Mouse (Mus musculus): ENCODE measurements around the gene Btrc. TPM values are rescaled to one million over a fixed set of nuclear protein-coding genes. Genes with fewer than 3 reads are reported as not detected.

The Btrc gene
- polyA plus RNA-seq, 2 experiments = 27.6 to 40.3 TPM

DNA sequence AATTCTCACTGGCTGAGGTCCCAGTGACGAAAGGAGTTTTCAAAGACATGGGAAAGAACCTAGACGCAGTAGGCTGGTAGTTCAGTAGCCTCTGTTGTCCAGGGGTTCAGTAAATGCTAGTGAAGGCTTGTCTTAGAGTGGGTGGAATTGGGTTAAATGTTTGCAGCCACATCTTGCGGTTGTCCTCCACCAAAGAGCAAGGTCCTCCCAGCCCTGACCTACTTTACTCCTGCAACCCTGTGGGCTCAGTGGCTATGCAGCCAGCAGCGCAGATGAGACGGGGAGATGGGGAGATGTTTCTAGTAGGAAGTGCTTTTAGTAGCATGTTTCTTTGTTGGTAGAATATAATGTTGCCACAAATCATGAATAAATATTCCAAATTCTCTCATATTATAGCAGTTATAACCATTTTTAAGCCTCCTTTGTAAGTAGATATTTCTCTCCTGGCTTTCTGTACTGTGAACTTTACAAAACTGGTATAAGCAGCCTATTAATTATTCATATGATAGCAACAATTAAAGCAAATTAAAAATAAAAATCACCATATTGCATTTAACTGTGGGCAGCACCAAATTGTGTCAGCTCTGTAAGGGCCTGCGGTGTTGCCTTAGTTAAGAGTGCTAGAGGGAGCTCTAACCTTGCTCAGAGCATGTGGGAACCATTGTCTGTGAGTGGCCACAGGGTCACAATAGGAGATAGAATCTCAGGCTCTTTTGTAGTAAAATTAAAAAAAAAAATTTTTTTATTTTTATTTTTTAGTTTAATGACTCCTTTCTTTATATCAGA, 122.9 kb downstream of the Btrc start:
- Histone ChIP-seq H3K4me3 (ENCODE audit: insufficient read depth in 1 of 2, low read depth in 2 of 2, low read length in 2 of 2) (no peak overlapping the region), H3K36me3 (replicated peaks; ENCODE audit: control insufficient read depth, insufficient read depth, low read depth) (peaks cover 2% of the 10 kb centered on the region), H3K4me2 (ENCODE audit: low read depth) (no peak overlapping the region), H3K9ac (replicated peaks) (no peak overlapping the region), H3K27me3 (ENCODE audit: control insufficient read depth, insufficient read depth, low read length) (no peaks in the 10 kb centered on the region), H3K4me1 (replicated peaks; ENCODE audit: control insufficient read depth in 2 of 2, insufficient read depth in 2 of 2, low read length in 1 of 2) (peaks cover 4 to 18% of the 10 kb centered on the region in 2 experiments; a peak in 2 of 4 replicates), H3K27ac (no peak overlapping the region), H3K9me3 (ENCODE audit: control insufficient read depth, low read length) (no peaks in the 10 kb centered on the region)
- DNase-seq (ENCODE audit: low read depth in 3 of 3, low spot score in 3 of 3) (no peak), ATAC-seq (ENCODE audit: insufficient read depth) (no peak)
- WGBS (ENCODE audit: insufficient replicate concordance) = 86% methylated on average over 6 of the region's 6 CpGs
- no peak for TF ChIP-seq EP300 (IDR thresholded peaks at IDR 0.05; ENCODE audit: low read depth)
- peak; percentile 43 for TF ChIP-seq CTCF (IDR thresholded peaks at IDR 0.05; ENCODE audit: low read depth)

DNA sequence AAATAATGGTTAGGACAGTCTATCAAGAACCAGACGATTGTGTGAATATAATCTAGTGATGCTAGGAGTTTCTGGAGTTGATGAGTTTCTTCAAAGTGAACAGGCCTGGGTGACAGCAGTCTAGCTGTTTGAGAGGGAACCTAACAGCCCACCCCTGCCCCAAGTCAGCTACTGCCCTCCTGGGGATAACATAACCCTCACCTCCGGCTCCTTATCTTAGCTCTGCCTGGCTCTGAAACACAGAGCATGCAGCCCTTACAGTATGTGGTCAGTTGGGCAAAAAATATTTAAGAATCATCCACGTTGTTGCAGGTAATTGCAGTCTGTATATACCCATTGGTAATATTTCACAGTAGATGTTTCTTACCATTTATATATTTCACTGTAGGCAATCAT, 123.5 kb downstream of the Btrc start:
- H3K27ac ChIP-seq = no peak overlapping the region
- H3K27me3 ChIP-seq (ENCODE audit: control insufficient read depth, insufficient read depth, low read length) = no peaks in the 10 kb centered on the region
- no peak for DNase-seq (ENCODE audit: low read depth in 3 of 3, low spot score in 3 of 3)
- WGBS (ENCODE audit: insufficient replicate concordance) = 35% methylated on average over 3 of the region's 3 CpGs
- ATAC-seq (ENCODE audit: insufficient read depth) = peak; percentile 33; the same call in 1 of the 2 replicates
- H3K4me1 ChIP-seq (replicated peaks; ENCODE audit: control insufficient read depth in 2 of 2, insufficient read depth in 2 of 2, low read length in 1 of 2) = peaks cover 4 to 18% of the 10 kb centered on the region in 2 experiments; a peak in 2 of 4 replicates
- H3K36me3 ChIP-seq (replicated peaks; ENCODE audit: control insufficient read depth, insufficient read depth, low read depth) = peaks cover 2% of the 10 kb centered on the region
- H3K4me2 ChIP-seq (ENCODE audit: low read depth) = no peak overlapping the region
- no peaks in the 10 kb centered on the region for H3K9me3 ChIP-seq (ENCODE audit: control insufficient read depth, low read length)
- TF ChIP-seq EP300 (IDR thresholded peaks at IDR 0.05; ENCODE audit: low read depth) (no peak), CTCF (IDR thresholded peaks at IDR 0.05; ENCODE audit: low read depth) (no peak)
- H3K4me3 ChIP-seq (ENCODE audit: insufficient read depth in 1 of 2, low read depth in 2 of 2, low read length in 2 of 2) = no peak overlapping the region
- no peak overlapping the region for H3K9ac ChIP-seq (replicated peaks)

DNA sequence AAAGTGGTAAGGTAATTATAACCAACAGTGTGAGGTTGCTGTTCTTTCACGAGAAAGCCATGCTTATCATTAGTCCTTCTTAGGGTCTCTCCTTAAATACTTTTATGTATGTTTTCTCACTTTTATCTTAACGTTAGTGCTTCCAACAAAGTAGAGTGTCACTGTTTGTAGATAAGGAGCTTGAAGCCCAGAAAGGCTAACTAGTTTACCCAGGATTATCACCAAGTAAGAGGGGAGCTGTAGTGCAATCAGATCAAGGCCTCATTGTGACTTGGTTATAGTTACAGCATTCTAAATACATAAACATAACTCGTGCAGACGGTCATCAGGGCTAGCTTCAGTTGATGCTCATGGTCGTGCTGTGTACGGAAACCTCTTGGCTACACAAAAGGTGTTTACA, 126.4 kb downstream of the Btrc start:
- WGBS (ENCODE audit: insufficient replicate concordance) = 33% methylated on average over 6 of the region's 6 CpGs

DNA sequence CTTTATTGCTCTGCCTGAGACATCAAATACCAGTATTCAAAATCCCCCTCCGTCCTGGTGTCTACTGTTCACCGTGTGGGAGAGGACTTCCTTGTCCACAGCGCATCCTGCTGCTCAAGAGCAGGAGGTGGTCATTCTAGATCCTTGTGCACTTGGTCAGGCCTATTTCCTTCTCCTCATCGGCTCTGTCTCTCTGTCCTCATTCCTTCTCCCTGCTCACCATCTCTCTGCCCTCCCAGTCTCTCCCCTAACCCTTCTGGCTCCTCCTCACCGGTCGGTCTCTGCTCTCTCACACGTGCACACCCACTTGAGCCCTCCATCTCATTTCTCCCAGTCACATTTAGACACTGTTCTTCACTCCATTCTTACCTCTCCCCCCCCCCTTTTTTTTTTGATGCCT, 127.7 kb downstream of the Btrc start:
- H3K4me3 ChIP-seq (ENCODE audit: insufficient read depth in 1 of 2, low read depth in 2 of 2, low read length in 2 of 2) = no peak overlapping the region
- H3K4me1 ChIP-seq (replicated peaks; ENCODE audit: control insufficient read depth in 2 of 2, insufficient read depth in 2 of 2, low read length in 1 of 2) = peaks cover under 1 to 18% of the 10 kb centered on the region in 2 experiments; a peak in 2 of 4 replicates
- no peaks in the 10 kb centered on the region; the same call in 1 of the 2 replicates for H3K36me3 ChIP-seq (replicated peaks; ENCODE audit: control insufficient read depth, insufficient read depth, low read depth)
- H3K4me2 ChIP-seq (ENCODE audit: low read depth) = no peak overlapping the region
- no peak for ATAC-seq (ENCODE audit: insufficient read depth)
- no peak overlapping the region for H3K27ac ChIP-seq
- H3K9ac ChIP-seq (replicated peaks) = no peak overlapping the region
- no peak for TF ChIP-seq CTCF (IDR thresholded peaks at IDR 0.05; ENCODE audit: low read depth)
- TF ChIP-seq EP300 (IDR thresholded peaks at IDR 0.05; ENCODE audit: low read depth) = no peak
- H3K27me3 ChIP-seq (ENCODE audit: control insufficient read depth, insufficient read depth, low read length) = no peaks in the 10 kb centered on the region
- no peak for DNase-seq (ENCODE audit: low read depth in 3 of 3, low spot score in 3 of 3)
- H3K9me3 ChIP-seq (ENCODE audit: control insufficient read depth, low read length) = no peaks in the 10 kb centered on the region
- WGBS (ENCODE audit: insufficient replicate concordance) = 67% methylated on average over 7 of the region's 7 CpGs

More for the DNA sequence above, 126.4 kb downstream of the Btrc start:
- H3K4me2 ChIP-seq (ENCODE audit: low read depth) = no peak overlapping the region
- no peaks in the 10 kb centered on the region; the same call in 1 of the 2 replicates for H3K36me3 ChIP-seq (replicated peaks; ENCODE audit: control insufficient read depth, insufficient read depth, low read depth)
- no peak overlapping the region for H3K27ac ChIP-seq
- no peak overlapping the region for H3K9ac ChIP-seq (replicated peaks)
- peaks cover 4 to 20% of the 10 kb centered on the region in 2 experiments; a peak in 2 of 4 replicates for H3K4me1 ChIP-seq (replicated peaks; ENCODE audit: control insufficient read depth in 2 of 2, insufficient read depth in 2 of 2, low read length in 1 of 2)
- TF ChIP-seq CTCF (IDR thresholded peaks at IDR 0.05; ENCODE audit: low read depth) (no peak), EP300 (IDR thresholded peaks at IDR 0.05; ENCODE audit: low read depth) (no peak)
- no peaks in the 10 kb centered on the region for H3K27me3 ChIP-seq (ENCODE audit: control insufficient read depth, insufficient read depth, low read length)
- H3K4me3 ChIP-seq (ENCODE audit: insufficient read depth in 1 of 2, low read depth in 2 of 2, low read length in 2 of 2) = no peak overlapping the region
- DNase-seq (ENCODE audit: low read depth in 3 of 3, low spot score in 3 of 3) = no peak
- no peaks in the 10 kb centered on the region for H3K9me3 ChIP-seq (ENCODE audit: control insufficient read depth, low read length)
- peak; percentile 28; the same call in 1 of the 2 replicates for ATAC-seq (ENCODE audit: insufficient read depth)

DNA sequence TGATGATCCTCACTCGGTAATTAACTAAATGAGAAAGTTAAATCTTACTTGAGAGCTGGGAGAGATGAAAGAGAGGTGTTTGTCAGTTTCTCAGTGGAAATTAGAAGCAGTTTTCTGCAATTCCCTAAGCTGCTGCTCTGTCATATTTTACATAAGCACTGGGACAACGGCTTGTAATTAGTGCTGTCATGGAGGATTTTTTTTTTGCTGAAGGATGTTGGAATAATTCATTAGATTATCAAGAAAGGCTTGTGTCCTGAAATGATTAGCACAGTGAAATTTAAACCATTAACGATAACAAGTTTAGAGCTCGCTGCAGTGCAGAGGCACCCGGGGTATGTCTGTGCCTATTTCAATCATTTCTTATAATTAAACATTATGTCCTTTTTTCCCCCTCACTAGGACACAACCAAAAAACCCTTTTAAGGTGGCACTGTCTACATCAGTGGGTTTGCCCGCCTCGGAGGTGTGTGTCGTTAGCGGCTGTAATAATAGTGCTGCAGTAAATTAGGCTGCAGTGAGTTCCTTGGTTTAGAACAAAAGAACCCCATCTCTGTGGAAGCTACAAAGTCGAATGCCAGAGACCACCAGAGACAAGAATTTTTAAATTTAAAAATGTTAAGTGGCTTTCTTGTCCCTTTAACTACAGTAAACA, 130.7 kb downstream of the Btrc start:
- DNase-seq (ENCODE audit: low read depth in 3 of 3, low spot score in 3 of 3) (no peak), ATAC-seq (ENCODE audit: insufficient read depth) (no peak)
- H3K4me1 ChIP-seq (replicated peaks; ENCODE audit: control insufficient read depth in 2 of 2, insufficient read depth in 2 of 2, low read length in 1 of 2) = peaks cover 0 to 8% of the 10 kb centered on the region in 2 experiments; a peak in 2 of 4 replicates
- no peaks in the 10 kb centered on the region; the same call in none of the 2 replicates for H3K36me3 ChIP-seq (replicated peaks; ENCODE audit: control insufficient read depth, insufficient read depth, low read depth)
- H3K4me2 ChIP-seq (ENCODE audit: low read depth) = no peak overlapping the region
- no peaks in the 10 kb centered on the region for H3K27me3 ChIP-seq (ENCODE audit: control insufficient read depth, insufficient read depth, low read length)
- WGBS (ENCODE audit: insufficient replicate concordance) = 87% methylated on average over 10 of the region's 10 CpGs
- H3K9ac ChIP-seq (replicated peaks) = no peak overlapping the region
- TF ChIP-seq EP300 (IDR thresholded peaks at IDR 0.05; ENCODE audit: low read depth) (no peak), CTCF (IDR thresholded peaks at IDR 0.05; ENCODE audit: low read depth) (no peak)
- no peaks in the 10 kb centered on the region for H3K9me3 ChIP-seq (ENCODE audit: control insufficient read depth, low read length)
- no peak overlapping the region for H3K4me3 ChIP-seq (ENCODE audit: insufficient read depth in 1 of 2, low read depth in 2 of 2, low read length in 2 of 2)
- no peak overlapping the region for H3K27ac ChIP-seq

Measured in liver, embryonic 14.5 days (tissue).